Mouse (Mus musculus) forebrain, embryonic 10.5 days (tissue): ENCODE measurements around the gene St8sia1. TPM values are rescaled to one million over a fixed set of nuclear protein-coding genes. Genes with fewer than 3 reads are reported as not detected.
A peak's percentile ranks its signal among the peaks of the same experiment; 100 is the strongest.
"Not testable (repeated sequence)": the region's sequence is repeated elsewhere in the genome, so short reads cannot be mapped to it uniquely, and the experiment has no call there.

ENCODE experiments used
- DNase-seq: peaks from one replicate; pipeline ENCODE4 v3.0.0-alpha.2; 2017; ENCODE audit warnings: low spot score; ENCODE audit errors: extremely low spot score
- H3K27ac ChIP-seq: fragments of 300-500 bp; sonication (generic); 2 replicates; pipeline ENCODE4 v1.5.1; 2016; ENCODE audit warnings: mild to moderate bottlenecking
- H3K27me3 ChIP-seq: fragments of 300-500 bp; sonication (generic); 2 replicates; pipeline ENCODE4 v1.6.1; 2016; ENCODE audit warnings: mild to moderate bottlenecking; ENCODE audit not compliant: poor library complexity, severe bottlenecking
- H3K36me3 ChIP-seq: fragments of 300-500 bp; sonication (generic); replicated peaks from 2 replicates; pipeline ENCODE4 v1.6.1; 2016; ENCODE audit warnings: mild to moderate bottlenecking, moderate library complexity
- H3K4me1 ChIP-seq: fragments of 300-500 bp; sonication (generic); 2 replicates; pipeline ENCODE4 v1.6.1; 2016
- H3K4me3 ChIP-seq: fragments of 300-500 bp; sonication (generic); 2 replicates; pipeline ENCODE4 v1.5.1; 2016; ENCODE audit warnings: mild to moderate bottlenecking, moderate library complexity
- H3K9me3 ChIP-seq: fragments of 300-500 bp; sonication (generic); 2 replicates; pipeline ENCODE4 v1.6.1; 2016; ENCODE audit warnings: mild to moderate bottlenecking, moderate library complexity
- WGBS: fragments of 180-500 bp; shearing (Covaris S2); methylation state at CpG from one replicate; pipeline ENCODE4 v1.1.7; 2016; 5-methylcytosine and 5-hydroxymethylcytosine counted together
- polyA plus RNA-seq: library from polyadenylated mRNA; unstranded; fragments of >200 nt; fragmentation: Nextera tagmentation; extraction: Ambion mirVana; gene quantifications from 2 replicates; pipeline ENCODE4 v1.2.1, GENCODE M21; 2016

St8sia1 gene
- polyA plus RNA-seq, 1 experiment from 2014 or later = 2.3 TPM

- Histone ChIP-seq H3K4me3 (no peak overlapping the region), H3K27ac (no peak overlapping the region), H3K27me3 (peaks cover 12% of the 10 kb centered on the region), H3K4me1 (peaks cover 30% of the 10 kb centered on the region), H3K36me3 (no peaks in the 10 kb centered on the region), H3K9me3 (no peaks in the 10 kb centered on the region)
- DNase-seq = no peak
- 57% methylated on average over 7 of the region's 7 CpGs for WGBS
Observed at GRCm38 (mm10) chr6:142991391-142992059, 27.3 kb upstream of the St8sia1 start.

GRCm38 (mm10) chr6:142990516-142990915 lies 26.3 kb upstream of the St8sia1 start:
- H3K27me3 ChIP-seq = peaks cover 12% of the 10 kb centered on the region
- peaks cover 28% of the 10 kb centered on the region for H3K4me1 ChIP-seq
- WGBS = 86% methylated on average over 9 of the region's 9 CpGs
- no peaks in the 10 kb centered on the region for H3K36me3 ChIP-seq
- no peak overlapping the region for H3K27ac ChIP-seq
- no peaks in the 10 kb centered on the region for H3K9me3 ChIP-seq
- no peak for DNase-seq
- no peak overlapping the region for H3K4me3 ChIP-seq

- Histone ChIP-seq H3K27me3 (peaks cover 12% of the 10 kb centered on the region), H3K4me3 (no peak overlapping the region), H3K4me1 (peaks cover 21% of the 10 kb centered on the region), H3K27ac (no peak overlapping the region), H3K9me3 (no peaks in the 10 kb centered on the region), H3K36me3 (no peaks in the 10 kb centered on the region)
- WGBS = 93% methylated on average over 13 of the region's 13 CpGs
- DNase-seq = no peak
Observed at GRCm38 (mm10) chr6:142989495-142989894, 25.2 kb upstream of the St8sia1 start.

- Histone ChIP-seq H3K4me1 (peaks cover 14% of the 10 kb centered on the region), H3K27me3 (peaks cover 12% of the 10 kb centered on the region), H3K36me3 (no peaks in the 10 kb centered on the region), H3K4me3 (no peak overlapping the region), H3K27ac (no peak overlapping the region), H3K9me3 (no peaks in the 10 kb centered on the region)
- peak; percentile 66 for DNase-seq
- 27% methylated on average over 10 of the region's 10 CpGs for WGBS
Observed at GRCm38 (mm10) chr6:142988753-142989152, 24.5 kb upstream of the St8sia1 start.

GRCm38 (mm10) chr6:142988231-142988630 lies 24.0 kb upstream of the St8sia1 start:
- no peak overlapping the region for H3K4me3 ChIP-seq
- H3K27me3 ChIP-seq = peaks cover 8% of the 10 kb centered on the region
- H3K4me1 ChIP-seq = peaks cover 9% of the 10 kb centered on the region
- H3K9me3 ChIP-seq = no peaks in the 10 kb centered on the region
- no peak overlapping the region for H3K27ac ChIP-seq
- 80% methylated on average over 6 of the region's 6 CpGs for WGBS
- no peak for DNase-seq
- no peaks in the 10 kb centered on the region for H3K36me3 ChIP-seq

- Histone ChIP-seq H3K4me3 (no peak overlapping the region), H3K27ac (no peak overlapping the region), H3K9me3 (no peaks in the 10 kb centered on the region), H3K36me3 (no peaks in the 10 kb centered on the region), H3K27me3 (0 out of 2 replicates have a peak, but pooled peaks cover 4% of the 10 kb centered on the region), H3K4me1 (peaks cover 8% of the 10 kb centered on the region)
- 65% methylated on average over 6 of the region's 6 CpGs for WGBS
- DNase-seq = no peak
Observed at GRCm38 (mm10) chr6:142987616-142988015, 23.4 kb upstream of the St8sia1 start.

GRCm38 (mm10) chr6:142986706-142987105 lies 22.5 kb upstream of the St8sia1 start:
- H3K4me3 ChIP-seq, H3K27me3 ChIP-seq, H3K4me1 ChIP-seq, DNase-seq, H3K9me3 ChIP-seq, H3K36me3 ChIP-seq, H3K27ac ChIP-seq: not testable (repeated sequence)
- WGBS = 94% methylated on average over 9 of the region's 9 CpGs

GRCm38 (mm10) chr6:142985561-142986238 lies 21.4 kb upstream of the St8sia1 start:
- not testable (repeated sequence) for H3K27ac ChIP-seq, H3K27me3 ChIP-seq, DNase-seq, H3K9me3 ChIP-seq, H3K36me3 ChIP-seq, H3K4me1 ChIP-seq, H3K4me3 ChIP-seq
- WGBS = 94% methylated on average over 9 of the region's 9 CpGs

- no peak overlapping the region for H3K4me3 ChIP-seq
- no peaks in the 10 kb centered on the region for H3K27me3 ChIP-seq
- no peaks in the 10 kb centered on the region for H3K36me3 ChIP-seq
- no peaks in the 10 kb centered on the region; the same call in 1 of the 2 replicates for H3K9me3 ChIP-seq
- H3K27ac ChIP-seq = no peak overlapping the region
- peaks cover 10% of the 10 kb centered on the region for H3K4me1 ChIP-seq
- no peak for DNase-seq
- WGBS = 64% methylated on average over 6 of the region's 6 CpGs
Observed at GRCm38 (mm10) chr6:142979665-142980660, 15.7 kb upstream of the St8sia1 start.

GRCm38 (mm10) chr6:142977221-142977620 lies 13.0 kb upstream of the St8sia1 start:
- DNase-seq = no peak
- H3K27me3 ChIP-seq = no peaks in the 10 kb centered on the region
- H3K4me1 ChIP-seq = peaks cover 10% of the 10 kb centered on the region
- no peak overlapping the region for H3K27ac ChIP-seq
- no peaks in the 10 kb centered on the region for H3K36me3 ChIP-seq
- H3K4me3 ChIP-seq = no peak overlapping the region
- H3K9me3 ChIP-seq = no peaks in the 10 kb centered on the region; the same call in 1 of the 2 replicates
- WGBS = 55% methylated on average over 1 of the region's 1 CpGs

- H3K27me3 ChIP-seq = no peaks in the 10 kb centered on the region
- no peaks in the 10 kb centered on the region for H3K4me1 ChIP-seq
- H3K4me3 ChIP-seq = no peak overlapping the region
- no peaks in the 10 kb centered on the region for H3K36me3 ChIP-seq
- H3K27ac ChIP-seq = no peak overlapping the region
- no peak for DNase-seq
- WGBS = 89% methylated on average over 7 of the region's 7 CpGs
- no peaks in the 10 kb centered on the region; the same call in 1 of the 2 replicates for H3K9me3 ChIP-seq
Observed at GRCm38 (mm10) chr6:142973289-142973688, 9.0 kb upstream of the St8sia1 start.

- H3K4me3 ChIP-seq = no peak overlapping the region
- WGBS = 72% methylated on average over 2 of the region's 2 CpGs
- H3K27me3 ChIP-seq = no peaks in the 10 kb centered on the region
- H3K36me3 ChIP-seq = no peaks in the 10 kb centered on the region
- no peaks in the 10 kb centered on the region; the same call in 1 of the 2 replicates for H3K9me3 ChIP-seq
- DNase-seq = no peak
- H3K4me1 ChIP-seq = no peaks in the 10 kb centered on the region
- no peak overlapping the region for H3K27ac ChIP-seq
Observed at GRCm38 (mm10) chr6:142972205-142972604, 8.0 kb upstream of the St8sia1 start.
